Mouse (Mus musculus) brain, embryonic 18.5 days (tissue): ENCODE measurements around the gene Gm12184.
"Not testable (repeated sequence)": the region's sequence is repeated elsewhere in the genome, so short reads cannot be mapped to it uniquely, and the experiment has no call there.

ENCODE experiments used
- DNase-seq: peaks from one replicate; pipeline ENCODE4 v3.0.0-alpha.2; 2012; ENCODE audit warnings: low read depth, low spot score

The Gm12184 gene

DNA sequence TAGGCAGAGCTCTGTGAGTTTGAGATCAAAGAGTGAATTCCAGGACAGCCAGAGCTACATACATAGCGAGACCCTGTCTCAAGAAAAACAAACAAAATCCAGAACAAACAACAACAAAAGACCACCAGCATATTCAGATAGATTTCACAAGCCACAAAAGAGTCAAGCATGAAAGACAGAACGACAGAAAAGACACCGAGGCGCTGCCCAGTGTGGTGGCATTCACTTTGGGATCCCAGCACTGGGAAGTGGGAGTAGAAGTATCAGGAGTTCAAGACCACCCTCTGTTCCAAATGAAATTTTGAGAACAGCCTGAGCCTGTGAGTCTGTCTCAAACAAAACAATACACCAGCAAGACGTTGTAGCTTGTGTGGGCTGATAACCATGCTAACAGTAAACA, 20.4 kb upstream of the Gm12184 start:
- no peak for DNase-seq

GRCm38 (mm10) chr11:48846362-48846761, 19.9 kb upstream of the Gm12184 start:
- not testable (repeated sequence) for DNase-seq

GRCm38 (mm10) chr11:48845244-48845815, 18.9 kb upstream of the Gm12184 start:
- DNase-seq: no peak

DNA sequence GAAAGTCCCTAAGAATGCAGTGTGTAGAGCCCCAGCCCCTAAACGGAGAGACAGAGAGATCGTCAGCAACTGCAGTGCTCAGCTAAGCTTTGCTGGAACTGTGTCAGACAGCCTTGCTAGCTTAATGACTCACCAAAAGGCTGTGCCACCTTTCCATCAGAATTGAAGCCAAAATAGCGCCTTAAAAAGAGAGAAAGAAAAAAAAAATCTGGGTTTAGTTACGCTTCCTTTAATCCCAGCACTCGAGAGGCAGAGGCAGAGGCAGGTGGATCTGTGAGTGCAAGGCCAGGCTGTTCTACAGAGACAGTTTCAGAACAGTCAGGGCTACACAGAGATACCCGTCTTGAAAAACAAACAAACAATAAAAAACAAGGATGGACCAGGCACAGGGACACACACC, 17.9 kb upstream of the Gm12184 start:
- DNase-seq: no peak

- no peak for DNase-seq
Observed at GRCm38 (mm10) chr11:48843202-48843601, 16.7 kb upstream of the Gm12184 start.

- DNase-seq: no peak
Observed at GRCm38 (mm10) chr11:48842378-48842792, 15.9 kb upstream of the Gm12184 start.

GRCm38 (mm10) chr11:48841213-48841612, 14.8 kb upstream of the Gm12184 start:
- no peak for DNase-seq

DNA sequence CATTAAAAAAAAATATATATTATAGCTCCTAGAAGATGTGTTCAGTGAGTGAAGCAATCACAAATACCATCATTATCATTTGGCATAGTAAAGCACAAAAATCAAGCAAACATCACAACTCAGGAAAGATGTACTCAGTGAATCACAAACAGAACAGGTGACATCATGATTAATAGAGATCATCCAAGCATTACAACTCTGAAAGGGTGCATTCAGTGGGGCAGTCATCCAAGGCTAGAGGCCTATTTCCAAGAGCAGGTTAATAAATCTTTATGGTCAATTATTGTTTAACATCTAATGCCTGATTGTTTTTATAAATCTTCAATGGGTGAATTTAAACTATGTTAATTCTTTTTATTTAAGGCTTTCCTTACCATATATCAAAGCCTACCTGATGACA, 14.3 kb upstream of the Gm12184 start:
- DNase-seq: no peak

DNA sequence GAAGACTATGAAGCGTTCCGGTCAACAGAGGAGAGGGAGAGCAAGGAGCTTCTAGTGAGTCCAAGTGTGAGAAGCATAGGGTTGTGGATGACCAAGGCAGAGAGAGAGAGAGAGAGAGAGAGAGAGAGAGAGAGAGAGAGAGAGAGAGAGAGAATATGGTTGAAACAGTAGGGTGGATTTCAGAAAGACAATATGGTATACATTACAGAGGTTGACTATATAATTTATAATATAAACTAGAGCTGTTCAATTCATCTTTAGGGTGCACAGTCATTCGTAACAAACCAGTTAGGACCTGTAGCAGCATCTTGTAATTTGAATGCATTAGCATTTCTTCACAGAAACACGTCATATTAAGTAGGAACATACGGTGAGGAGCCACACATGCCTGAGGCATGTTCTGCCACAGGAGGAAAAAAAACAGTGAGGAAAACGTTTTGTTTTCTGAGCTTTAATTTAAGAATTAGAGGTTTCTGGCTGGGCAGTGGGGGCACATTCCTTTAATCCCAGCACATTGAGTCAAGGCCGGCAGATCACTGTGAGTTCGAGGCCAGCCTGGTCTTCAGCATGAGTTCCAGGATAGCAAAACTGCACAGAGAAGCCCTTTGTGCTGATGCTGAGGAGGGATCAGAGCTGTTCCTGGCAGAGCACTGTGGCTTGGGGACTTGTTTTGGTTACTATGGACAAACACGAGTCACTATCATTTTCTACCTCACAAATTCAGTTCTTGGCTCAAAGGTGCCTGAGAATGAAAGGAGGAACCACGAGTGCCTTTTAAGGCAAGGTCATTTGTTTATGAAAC, 12.6 kb upstream of the Gm12184 start:
- DNase-seq: no peak

GRCm38 (mm10) chr11:48838181-48838797, 11.8 kb upstream of the Gm12184 start:
- DNase-seq: no peak

DNA sequence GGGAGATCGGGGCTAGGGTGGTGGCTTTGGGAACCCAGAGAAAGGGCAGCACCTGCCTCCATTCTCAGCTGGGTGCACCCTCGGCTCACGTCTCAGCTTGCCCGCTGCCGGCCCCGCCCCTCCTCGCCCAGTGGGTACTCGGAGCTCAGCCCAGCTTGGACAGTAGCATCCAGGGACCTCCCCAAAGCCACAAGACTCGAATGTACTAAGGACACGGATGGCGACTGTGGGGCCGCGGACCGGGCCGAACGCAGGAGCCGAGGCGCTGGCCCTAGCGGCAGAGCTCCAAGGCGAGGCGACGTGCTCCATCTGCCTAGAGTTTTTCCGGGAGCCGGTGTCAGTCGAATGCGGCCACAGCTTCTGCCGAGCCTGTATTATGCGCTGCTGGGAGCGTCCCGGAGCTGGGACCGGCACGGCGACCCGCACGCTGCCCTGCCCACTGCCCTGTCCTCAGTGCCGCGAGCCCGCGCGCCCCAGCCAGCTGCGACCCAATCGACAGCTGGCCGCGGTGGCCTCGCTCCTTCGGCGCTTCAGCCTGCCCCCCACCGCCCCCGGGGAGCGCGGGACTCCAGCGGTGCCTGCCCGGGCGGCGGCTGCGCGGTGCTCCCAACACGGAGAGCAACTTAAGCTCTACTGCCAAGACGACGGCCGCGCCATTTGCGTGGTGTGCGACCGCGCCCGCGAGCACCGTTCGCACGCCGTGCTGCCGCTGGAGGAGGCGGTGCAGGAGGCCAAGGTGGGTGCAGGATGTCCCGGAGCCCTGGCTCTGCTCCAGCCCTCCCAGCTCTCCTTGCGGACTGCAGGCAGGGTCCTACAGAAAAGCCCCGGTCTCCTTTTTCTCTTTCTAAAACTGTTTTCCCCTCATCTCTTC, 11.1 kb upstream of the Gm12184 start:
- DNase-seq: no peak

DNA sequence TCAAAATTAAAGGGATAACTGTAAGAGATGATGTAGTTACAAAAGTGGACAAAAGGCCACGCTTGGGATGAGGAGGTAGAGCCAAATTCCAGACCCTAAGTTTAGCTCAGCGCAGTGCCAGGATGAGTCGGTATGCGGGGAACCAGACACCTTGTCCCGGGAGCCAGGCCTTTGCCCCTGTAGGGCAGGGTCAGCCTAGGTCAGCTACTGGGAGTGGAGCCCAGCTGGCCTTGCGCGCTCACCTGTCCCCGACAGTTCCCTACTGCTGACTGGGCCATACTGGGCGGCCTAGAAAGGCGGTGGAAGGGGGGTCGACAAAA, 10.5 kb upstream of the Gm12184 start:
- DNase-seq: no peak

GRCm38 (mm10) chr11:48835923-48836322, 9.5 kb upstream of the Gm12184 start:
- no peak for DNase-seq

- no peak for DNase-seq
Observed at GRCm38 (mm10) chr11:48833731-48834639, 7.5 kb upstream of the Gm12184 start.

GRCm38 (mm10) chr11:48833078-48833730, 6.7 kb upstream of the Gm12184 start:
- no peak for DNase-seq

DNA sequence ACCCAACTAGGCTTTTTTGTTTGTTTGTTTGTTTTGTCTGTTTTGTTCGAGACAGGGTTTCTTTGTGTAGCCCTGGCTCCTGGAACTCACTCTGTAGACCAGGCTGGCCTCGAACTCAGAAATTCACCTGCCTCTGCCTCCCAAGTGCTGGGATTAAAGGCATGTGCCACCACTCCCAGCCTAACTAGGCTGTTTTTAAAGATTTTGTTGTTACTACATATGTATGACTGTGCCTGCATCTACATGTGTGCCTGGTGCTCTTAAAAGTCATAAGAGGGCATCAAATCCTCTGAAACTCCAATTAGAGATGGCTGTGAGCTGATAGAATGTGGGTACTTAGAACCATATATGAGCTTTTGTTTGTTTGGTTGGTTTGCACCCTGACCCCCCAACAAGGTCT, 4.8 kb upstream of the Gm12184 start:
- DNase-seq: no peak

DNA sequence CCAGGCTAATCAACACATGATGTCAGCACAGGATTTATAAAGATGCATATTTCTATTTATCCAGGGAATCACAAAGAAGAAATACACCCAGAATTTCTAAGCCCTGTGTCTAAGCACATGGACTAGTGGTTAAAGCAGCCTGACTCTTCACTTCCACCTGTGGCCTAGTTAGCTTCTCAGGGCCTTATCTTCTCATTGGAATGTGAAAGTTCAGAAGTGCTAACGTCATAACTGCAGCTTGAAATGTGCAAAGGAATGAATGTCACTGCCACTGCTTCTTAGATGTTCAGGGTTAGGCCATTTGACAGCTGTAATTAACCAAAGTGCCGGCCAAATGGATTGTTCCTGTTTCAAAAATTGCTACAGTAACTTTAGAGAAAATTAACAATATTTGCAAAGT, 3.8 kb upstream of the Gm12184 start:
- DNase-seq: no peak

GRCm38 (mm10) chr11:48827926-48828325, 1.5 kb upstream of the Gm12184 start:
- DNase-seq: no peak

DNA sequence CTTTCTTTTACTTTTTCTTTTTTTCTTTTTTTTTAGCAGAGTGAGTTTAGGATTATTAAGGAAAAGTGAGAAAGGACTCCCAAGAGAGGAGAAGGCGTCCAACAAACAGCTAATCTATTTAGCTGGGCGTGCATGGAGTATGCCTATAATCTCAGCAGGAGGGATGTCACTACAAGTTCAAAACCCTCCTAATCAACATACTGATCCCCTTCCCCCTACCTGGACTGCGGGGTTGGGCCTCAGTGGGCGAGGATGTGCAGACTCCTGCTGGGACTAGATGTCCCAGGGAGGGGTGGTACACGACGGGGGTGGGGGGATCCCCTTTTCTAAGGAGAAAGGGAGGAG, 269 bp upstream of the Gm12184 start:
- DNase-seq: no peak

GRCm38 (mm10) chr11:48824311-48824830, 2.1 kb downstream of the Gm12184 start:
- no peak for DNase-seq
